Mouse (Mus musculus) embryo, embryonic 11.5 days (tissue): ENCODE measurements around the gene Gm9732.
"Not testable (repeated sequence)": the region's sequence is repeated elsewhere in the genome, so short reads cannot be mapped to it uniquely, and the experiment has no call there.

Experiments used
- DNase-seq: peaks from one replicate; pipeline ENCODE4 v3.0.0-alpha.2; 2012; ENCODE audit warnings: low read depth, low spot score

Gm9732 gene

GRCm38 (mm10) chr14:43274986-43275511, at the start of gene Gm9732:
Gene Gm9732, plus strand, starts transcription at chr14:43275036.
- not testable (repeated sequence) for DNase-seq

GRCm38 (mm10) chr14:43235204-43235603, 39.6 kb upstream of the Gm9732 start, which contains the start of gene Gm8122:
Gene Gm8122, minus strand, starts transcription at chr14:43235304.
- DNase-seq: not testable (repeated sequence)

GRCm38 (mm10) chr14:43237769-43238168, 37.1 kb upstream of the Gm9732 start:
- not testable (repeated sequence) for DNase-seq

- DNase-seq: not testable (repeated sequence)
Observed at GRCm38 (mm10) chr14:43249611-43250170, 25.1 kb upstream of the Gm9732 start.

GRCm38 (mm10) chr14:43250549-43251253, 24.1 kb upstream of the Gm9732 start:
- not testable (repeated sequence) for DNase-seq

- DNase-seq: not testable (repeated sequence)
Observed at GRCm38 (mm10) chr14:43256511-43256910, 18.3 kb upstream of the Gm9732 start.

GRCm38 (mm10) chr14:43258349-43258748, 16.5 kb upstream of the Gm9732 start, which contains the start of gene Gm8126:
Gene Gm8126, plus strand, starts transcription at chr14:43258649.
- not testable (repeated sequence) for DNase-seq

GRCm38 (mm10) chr14:43263421-43263820, 11.4 kb upstream of the Gm9732 start:
- not testable (repeated sequence) for DNase-seq

- DNase-seq: not testable (repeated sequence)
Observed at GRCm38 (mm10) chr14:43268521-43269084, 6.2 kb upstream of the Gm9732 start.

GRCm38 (mm10) chr14:43269211-43269610, 5.6 kb upstream of the Gm9732 start:
- not testable (repeated sequence) for DNase-seq

- DNase-seq: not testable (repeated sequence)
Observed at GRCm38 (mm10) chr14:43273161-43273560, 1.7 kb upstream of the Gm9732 start.

- DNase-seq: not testable (repeated sequence)
Observed at GRCm38 (mm10) chr14:43275752-43276151, 916 bp downstream of the Gm9732 start.

- DNase-seq: not testable (repeated sequence)
Observed at GRCm38 (mm10) chr14:43277468-43277867, 2.6 kb downstream of the Gm9732 start.

- DNase-seq: not testable (repeated sequence)
Observed at GRCm38 (mm10) chr14:43278146-43278545, 3.3 kb downstream of the Gm9732 start.

GRCm38 (mm10) chr14:43278681-43279080, 3.8 kb downstream of the Gm9732 start:
- not testable (repeated sequence) for DNase-seq

- not testable (repeated sequence) for DNase-seq
Observed at GRCm38 (mm10) chr14:43293503-43293902, 18.7 kb downstream of the Gm9732 start, which contains the start of gene Gm8127. Gene Gm8127, minus strand, starts transcription at chr14:43293832.

GRCm38 (mm10) chr14:43319516-43319915, 44.7 kb downstream of the Gm9732 start:
- DNase-seq: not testable (repeated sequence)

GRCm38 (mm10) chr14:43328603-43329002, 53.8 kb downstream of the Gm9732 start:
- DNase-seq: not testable (repeated sequence)

- DNase-seq: not testable (repeated sequence)
Observed at GRCm38 (mm10) chr14:43331362-43331880, 56.6 kb downstream of the Gm9732 start.

- not testable (repeated sequence) for DNase-seq
Observed at GRCm38 (mm10) chr14:43337646-43338045, 62.8 kb downstream of the Gm9732 start.

- not testable (repeated sequence) for DNase-seq
Observed at GRCm38 (mm10) chr14:43347711-43348110, 72.9 kb downstream of the Gm9732 start, which contains the start of gene 1700001F09Rik. Gene 1700001F09Rik, minus strand, starts transcription at chr14:43347811.

- not testable (repeated sequence) for DNase-seq
Observed at GRCm38 (mm10) chr14:43352944-43353343, 78.1 kb downstream of the Gm9732 start.
